ENCODE assay signal across 17 mouse cellular contexts in genomic region chr11:65729623-65730217, GRCm38 (mm10).
"Had no signal": no experiment of that assay in that cellular context is flagged by ENCODE, and none has a peak within 500 bp of the region (broad histone marks: within the 10 kb centered on the region; RNA-seq: fewer than 3 reads in every experiment).

No protein-coding gene starts in this region.

- H3K4me3 ChIP-seq: left cerebral cortex, adult 2 months; liver, embryonic 13.5 days; midbrain, embryonic 12.5 days; neural tube, embryonic 12.5 days; stomach, embryonic 15.5 days had no signal

- H3K4me2 ChIP-seq: liver, embryonic 13.5 days; midbrain, embryonic 12.5 days; neural tube, embryonic 12.5 days; stomach, embryonic 15.5 days had no signal

- H3K9me3 ChIP-seq: liver, embryonic 13.5 days; midbrain, embryonic 12.5 days; neural tube, embryonic 12.5 days; stomach, embryonic 15.5 days had no signal

- H3K9ac ChIP-seq: liver, embryonic 13.5 days; midbrain, embryonic 12.5 days; neural tube, embryonic 12.5 days; stomach, embryonic 15.5 days had no signal

- H3K27me3 ChIP-seq: liver, embryonic 13.5 days; midbrain, embryonic 12.5 days; neural tube, embryonic 12.5 days; stomach, embryonic 15.5 days had no signal

- H3K27ac ChIP-seq: left cerebral cortex, adult 2 months; liver, embryonic 13.5 days; midbrain, embryonic 12.5 days; neural tube, embryonic 12.5 days; stomach, embryonic 15.5 days had no signal

- H3K4me1 ChIP-seq: midbrain, embryonic 12.5 days; neural tube, embryonic 12.5 days; stomach, embryonic 15.5 days had no signal

- DNase-seq: kidney, adult 2 months; kidney, postnatal 10 days; kidney, postnatal 36 days; layer of hippocampus, postnatal 36 days; liver, embryonic 13.5 days; lung, adult 2 months; lung, postnatal 14 days; lung, postnatal 4 days; retina, postnatal 1 day; right cerebral cortex, postnatal 25 days; spleen, adult 18-20 months; thymus, postnatal 25 days had no signal

- ATAC-seq: midbrain, embryonic 16.5 days had no signal
